Mouse (Mus musculus) embryo, embryonic 11.5 days (tissue): ENCODE results near the gene Sez6l.

ENCODE experiments used
- DNase-seq: peaks from one replicate; pipeline ENCODE4 v3.0.0-alpha.2; 2012; ENCODE audit warnings: low read depth, low spot score

Gene Sez6l

DNA sequence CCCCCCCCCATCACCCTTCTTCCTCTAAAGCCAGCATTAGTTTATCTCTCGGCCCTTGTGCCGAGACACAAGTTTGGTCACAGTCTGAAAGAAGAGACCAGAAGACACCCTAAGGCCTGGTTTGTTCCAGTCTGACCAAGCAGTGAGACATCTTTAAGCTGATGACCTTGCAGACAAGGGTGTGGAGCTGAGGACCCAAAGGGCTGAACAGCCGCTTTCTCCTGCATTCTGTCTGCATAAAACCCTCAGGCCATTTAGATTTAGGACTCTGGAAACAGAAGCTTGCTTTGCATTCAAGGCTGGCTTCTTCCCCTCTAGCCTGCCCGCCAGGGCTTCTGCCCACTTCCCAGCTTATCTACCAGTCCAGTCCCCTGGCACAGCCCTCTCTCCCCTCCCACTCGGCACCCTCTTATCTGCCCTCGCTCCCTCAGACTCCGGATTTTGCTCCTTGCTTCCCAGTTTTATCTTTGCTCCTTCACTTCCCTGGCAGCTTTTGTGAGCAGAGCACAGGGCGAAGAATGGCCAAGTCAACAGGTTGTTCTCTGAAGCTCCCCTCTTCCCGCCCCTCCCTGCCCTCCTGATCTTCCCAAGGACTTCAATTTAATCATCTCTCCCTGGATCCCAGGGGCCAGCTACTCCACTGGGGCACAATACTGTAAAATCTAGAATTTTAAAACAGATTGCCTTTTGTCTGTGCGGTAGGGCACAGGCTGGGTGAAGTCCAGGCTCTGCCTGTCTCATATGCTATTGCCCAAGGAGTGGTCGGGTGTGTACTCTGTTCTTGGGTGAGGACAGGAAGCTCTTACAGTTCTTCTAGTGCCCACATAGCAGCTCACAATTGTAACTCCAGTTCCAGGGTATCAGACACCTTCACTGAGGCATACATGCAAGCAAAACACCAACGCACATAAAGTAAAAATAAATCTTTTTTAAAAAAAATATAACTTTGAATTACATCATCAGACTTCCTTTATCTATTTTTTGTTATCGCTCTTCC, 77.8 kb downstream of the Sez6l start:
- no peak for DNase-seq

- DNase-seq: no peak
These were observed 80.1 kb downstream of the Sez6l start for GRCm38 (mm10) chr5:112496753-112497369.

DNA sequence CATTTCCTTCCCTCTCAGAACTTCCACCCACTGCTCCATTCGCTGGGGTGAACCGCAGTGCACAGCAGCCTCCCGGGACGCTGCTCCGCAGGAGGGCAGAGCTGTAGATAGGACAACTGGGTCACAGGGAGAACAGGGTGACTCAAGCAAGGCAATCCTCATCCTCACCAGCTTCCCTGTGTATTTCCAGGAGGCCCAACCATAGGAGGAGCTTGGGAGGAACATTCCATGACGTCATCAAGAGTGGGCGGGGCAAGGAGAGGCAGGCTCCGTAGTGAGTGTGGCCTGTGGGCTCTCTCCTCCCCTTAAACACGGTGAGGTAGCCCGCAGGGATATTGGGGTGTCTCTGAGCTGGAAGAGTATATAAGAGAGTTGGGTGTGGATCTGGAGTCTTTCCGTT, 83.5 kb downstream of the Sez6l start:
- DNase-seq: peak; percentile 44

- no peak for DNase-seq
These were observed 85.5 kb downstream of the Sez6l start for GRCm38 (mm10) chr5:112491489-112491888.

- no peak for DNase-seq
These were observed 88.7 kb downstream of the Sez6l start for GRCm38 (mm10) chr5:112488101-112488776.

DNA sequence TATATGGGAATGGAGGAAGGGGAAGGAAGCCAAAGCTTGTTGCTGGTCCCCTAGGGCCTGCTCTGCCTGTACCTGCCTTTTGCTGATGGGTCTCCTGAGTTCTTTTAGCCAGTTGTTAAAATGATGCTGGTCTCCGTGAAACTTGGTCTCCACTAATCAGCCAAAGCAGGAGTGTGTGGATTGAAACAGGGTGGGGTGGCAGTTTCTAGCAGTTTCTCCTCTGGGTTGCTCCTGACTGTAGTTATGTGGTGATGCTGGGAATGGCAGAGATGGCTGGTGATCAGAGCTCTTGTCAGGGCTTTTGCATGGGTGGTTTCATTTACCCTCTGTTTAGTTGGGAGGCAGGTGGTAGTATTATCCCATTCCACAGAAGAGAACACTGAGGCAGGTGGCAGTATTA, 89.5 kb downstream of the Sez6l start:
- DNase-seq: no peak

GRCm38 (mm10) chr5:112486415-112486814, 90.6 kb downstream of the Sez6l start:
- DNase-seq: no peak

- no peak for DNase-seq
These were observed 91.9 kb downstream of the Sez6l start for GRCm38 (mm10) chr5:112484924-112485715.

DNA sequence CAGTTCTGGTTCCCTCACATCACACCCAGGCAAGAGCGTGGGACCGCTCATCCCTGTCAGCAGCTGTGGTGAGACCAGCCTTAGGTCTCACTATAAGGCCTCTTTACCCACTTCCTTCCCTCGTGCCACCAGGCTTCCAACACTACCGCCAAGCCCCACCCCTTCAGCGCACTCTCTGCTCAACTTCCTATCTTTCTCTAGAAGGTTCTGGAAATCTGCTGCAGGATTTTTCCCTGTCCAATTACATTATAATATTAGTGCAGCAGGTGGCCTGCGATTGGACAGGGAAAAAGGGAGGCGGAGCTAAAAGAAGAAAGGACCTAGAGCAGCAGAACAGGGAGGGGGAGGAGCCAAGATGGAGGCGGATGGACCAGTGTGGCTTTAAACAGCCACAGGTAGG, 94.0 kb downstream of the Sez6l start:
- no peak for DNase-seq

- DNase-seq: no peak
These were observed 94.4 kb downstream of the Sez6l start for GRCm38 (mm10) chr5:112482551-112482950.

DNA sequence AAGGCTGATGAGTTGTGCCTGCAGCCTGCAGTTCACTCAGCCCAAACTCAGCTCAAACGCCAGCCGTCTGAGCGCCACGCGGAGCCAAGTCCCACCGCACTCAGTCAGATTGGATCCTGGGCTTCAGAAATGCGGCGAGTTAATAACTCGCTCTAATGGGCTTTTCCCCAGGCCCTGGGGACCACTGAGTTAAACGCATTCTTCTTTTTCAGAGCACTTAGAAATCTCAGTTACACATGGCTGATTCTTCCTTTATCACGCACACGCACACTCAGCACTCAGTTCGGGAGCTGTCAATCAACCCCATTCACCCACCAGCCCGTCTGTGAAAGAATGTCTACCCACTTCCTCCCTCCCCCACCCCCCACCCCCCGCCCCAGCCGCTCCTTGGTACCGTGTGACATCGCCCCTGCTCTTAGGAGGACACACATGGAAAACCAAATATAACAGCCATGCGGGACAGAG, 95.0 kb downstream of the Sez6l start:
- no peak for DNase-seq

GRCm38 (mm10) chr5:112473453-112473852, 103.5 kb downstream of the Sez6l start:
- no peak for DNase-seq

DNA sequence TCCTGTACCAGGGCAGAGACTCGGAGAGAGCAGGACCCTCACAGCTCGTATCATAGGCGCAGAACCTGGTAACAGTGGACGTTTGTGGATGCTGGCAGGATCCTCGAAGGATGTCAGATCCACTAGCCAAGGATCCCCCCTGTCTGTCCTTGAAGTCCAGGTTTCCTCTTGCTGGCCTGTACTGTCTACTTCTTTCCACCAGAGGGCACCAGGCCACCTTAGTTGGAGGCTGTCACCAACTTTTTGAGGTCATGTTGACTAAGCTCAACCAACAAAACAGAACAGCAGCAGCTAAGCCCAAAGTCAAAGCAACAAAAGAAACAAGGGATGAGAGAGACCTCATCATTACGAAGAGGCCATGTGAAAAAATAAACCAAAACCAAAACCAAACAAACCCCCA, 106.8 kb downstream of the Sez6l start:
- no peak for DNase-seq

DNA sequence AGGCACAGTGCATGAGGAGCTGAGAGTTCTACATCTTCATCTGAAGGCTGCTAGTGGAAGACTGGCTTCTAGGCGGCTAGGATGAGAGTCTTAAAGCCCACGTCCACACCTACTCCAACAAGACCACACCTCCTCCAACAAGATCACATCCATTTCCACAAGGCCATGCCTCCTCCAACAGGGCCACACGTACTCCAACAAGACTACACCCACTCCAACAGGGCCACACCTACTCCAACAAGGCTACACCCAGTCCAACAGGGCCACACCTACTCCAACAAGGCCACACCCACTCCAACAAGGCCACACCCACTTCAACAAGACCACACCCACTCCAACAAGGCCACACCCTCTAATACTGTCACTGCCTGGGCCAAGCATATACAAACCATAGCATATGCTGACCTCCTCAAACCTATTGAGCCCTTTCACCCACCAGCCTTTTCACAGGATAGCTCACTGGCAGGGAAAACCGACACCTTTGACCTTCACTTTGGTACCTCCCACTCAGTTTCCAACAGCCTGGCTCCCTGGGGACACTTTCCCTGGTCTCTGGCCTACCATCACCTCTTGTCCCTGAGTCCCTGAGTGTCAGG, 107.9 kb downstream of the Sez6l start:
- no peak for DNase-seq

GRCm38 (mm10) chr5:112466331-112466730, 110.7 kb downstream of the Sez6l start:
- no peak for DNase-seq

GRCm38 (mm10) chr5:112459903-112460302, 117.1 kb downstream of the Sez6l start:
- DNase-seq: no peak

DNA sequence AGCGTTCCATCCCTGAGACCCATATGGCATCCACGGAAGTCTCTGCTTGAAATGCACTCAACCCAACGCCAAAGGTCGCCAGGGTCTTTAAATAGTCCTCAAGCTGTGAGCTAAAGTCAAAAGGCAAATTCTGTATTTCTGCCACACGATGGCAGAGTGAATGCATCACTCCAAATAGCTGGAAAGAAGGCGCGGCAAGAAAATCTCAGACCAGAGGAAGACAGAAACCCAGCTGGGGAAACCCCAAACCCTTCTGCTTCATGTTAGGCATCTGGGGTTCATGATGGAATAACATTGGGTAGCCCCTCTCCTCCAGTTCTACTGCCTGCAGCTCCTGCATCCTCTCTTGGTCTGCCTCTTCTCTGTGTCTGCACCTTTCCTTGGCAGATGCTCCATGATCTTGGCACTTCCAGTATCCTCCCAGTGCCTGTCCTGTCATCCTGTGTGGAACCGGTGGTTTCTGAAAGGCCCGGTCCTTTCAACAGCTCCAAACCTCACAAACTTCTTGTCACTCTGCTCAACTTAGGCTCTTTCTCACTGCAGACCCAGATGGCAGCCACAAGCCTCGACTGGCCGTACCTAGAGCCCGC, 121.9 kb downstream of the Sez6l start:
- DNase-seq: no peak

DNA sequence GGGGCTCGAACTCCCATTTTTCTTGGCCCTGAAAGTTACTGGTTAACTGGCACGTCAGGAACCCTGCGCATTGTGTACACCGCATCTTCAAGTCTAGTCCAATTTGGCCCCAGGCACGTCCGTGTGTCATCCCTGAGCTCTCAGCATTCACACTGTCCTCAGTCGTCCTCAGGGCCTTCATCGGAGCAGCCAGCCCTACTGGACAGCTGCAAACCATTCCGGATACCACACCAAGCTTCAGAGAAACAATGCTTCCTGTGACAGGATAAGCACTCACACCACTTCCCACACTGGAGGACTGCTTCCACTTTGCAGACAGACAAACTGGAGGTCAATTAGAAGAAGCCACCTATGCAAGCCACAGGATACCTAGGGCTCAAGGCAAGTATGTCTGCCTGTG, 123.9 kb downstream of the Sez6l start:
- no peak for DNase-seq

GRCm38 (mm10) chr5:112448747-112449440, 128.1 kb downstream of the Sez6l start, which contains the start of gene Gm6588:
TSS of gene Gm6588 (plus strand) at chr5:112449426.
- DNase-seq: no peak

DNA sequence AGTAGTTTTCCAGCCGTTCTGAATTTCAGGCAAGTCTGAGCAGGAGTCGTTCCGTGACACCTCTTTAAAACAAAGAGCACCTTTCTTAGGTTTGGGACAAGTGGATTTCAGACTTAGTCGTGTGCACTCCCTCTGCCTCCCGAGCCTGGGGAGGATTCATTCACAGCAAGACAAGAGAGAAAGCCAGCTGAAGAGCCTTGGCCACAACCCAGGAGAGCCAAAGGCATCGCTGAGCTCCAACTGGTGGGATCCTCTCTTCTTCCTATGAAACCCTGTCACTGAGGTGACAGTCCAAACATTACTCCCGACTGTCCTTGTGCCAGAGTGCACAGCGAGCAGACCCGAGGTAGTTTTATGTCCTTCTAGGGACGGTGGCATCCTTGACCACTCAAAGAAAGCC, 138.4 kb downstream of the Sez6l start:
- no peak for DNase-seq
